Mouse (Mus musculus) liver (tissue): ENCODE measurements around the gene Nwd2.

Experiments
- DNase-seq: peaks from one replicate; pipeline ENCODE4 v3.0.0-alpha.2; 2020; ENCODE audit warnings: mixed read lengths

The Nwd2 gene

GRCm38 (mm10) chr5:63765886-63766285, 117.0 kb downstream of the Nwd2 start:
- no peak for DNase-seq

GRCm38 (mm10) chr5:63766715-63767114, 117.8 kb downstream of the Nwd2 start:
- DNase-seq = peak; percentile 53

GRCm38 (mm10) chr5:63767464-63767863, 118.6 kb downstream of the Nwd2 start:
- no peak for DNase-seq

GRCm38 (mm10) chr5:63768220-63768619, 119.3 kb downstream of the Nwd2 start:
- DNase-seq = no peak

DNA sequence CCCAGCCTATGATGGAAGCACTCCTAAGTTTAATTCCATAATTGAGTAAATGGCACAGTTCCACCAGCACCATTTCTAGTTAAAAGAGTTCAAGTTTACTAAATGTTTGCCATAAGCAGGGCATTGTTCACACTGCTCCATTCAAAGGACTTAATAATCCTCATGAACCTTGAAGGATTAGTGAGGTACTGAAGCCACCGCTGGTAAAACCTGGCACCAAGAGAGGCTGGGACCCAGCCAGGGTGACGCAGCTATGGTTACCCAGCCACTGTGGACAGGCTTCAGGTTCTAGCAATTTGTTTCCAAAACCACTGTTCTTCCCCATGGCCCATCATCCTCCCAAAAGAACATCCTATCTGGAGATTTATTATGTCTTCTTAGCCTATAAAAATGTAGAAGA, 124.1 kb downstream of the Nwd2 start:
- DNase-seq = no peak

DNA sequence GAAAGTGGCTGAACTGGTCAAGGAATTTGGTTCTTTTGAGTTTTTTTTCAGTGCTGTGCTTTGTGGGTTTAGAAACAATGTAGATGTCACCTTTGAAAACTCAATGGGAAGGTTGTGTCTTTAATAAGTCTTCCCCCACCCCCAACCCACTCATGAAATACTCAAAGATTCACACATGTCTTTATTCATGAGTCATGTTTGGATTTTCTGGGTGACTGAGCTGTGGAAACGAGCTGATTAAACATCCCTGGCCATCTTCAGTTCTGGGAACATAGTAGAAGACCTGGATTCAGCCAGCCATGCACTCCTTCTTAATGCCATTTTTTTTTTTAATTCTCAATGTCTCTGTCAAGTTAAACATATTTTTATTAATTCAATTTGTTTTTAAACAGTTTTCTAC, 124.7 kb downstream of the Nwd2 start:
- DNase-seq = no peak

- DNase-seq = peak; percentile 25
Observed at GRCm38 (mm10) chr5:63788156-63788826, 139.4 kb downstream of the Nwd2 start.

DNA sequence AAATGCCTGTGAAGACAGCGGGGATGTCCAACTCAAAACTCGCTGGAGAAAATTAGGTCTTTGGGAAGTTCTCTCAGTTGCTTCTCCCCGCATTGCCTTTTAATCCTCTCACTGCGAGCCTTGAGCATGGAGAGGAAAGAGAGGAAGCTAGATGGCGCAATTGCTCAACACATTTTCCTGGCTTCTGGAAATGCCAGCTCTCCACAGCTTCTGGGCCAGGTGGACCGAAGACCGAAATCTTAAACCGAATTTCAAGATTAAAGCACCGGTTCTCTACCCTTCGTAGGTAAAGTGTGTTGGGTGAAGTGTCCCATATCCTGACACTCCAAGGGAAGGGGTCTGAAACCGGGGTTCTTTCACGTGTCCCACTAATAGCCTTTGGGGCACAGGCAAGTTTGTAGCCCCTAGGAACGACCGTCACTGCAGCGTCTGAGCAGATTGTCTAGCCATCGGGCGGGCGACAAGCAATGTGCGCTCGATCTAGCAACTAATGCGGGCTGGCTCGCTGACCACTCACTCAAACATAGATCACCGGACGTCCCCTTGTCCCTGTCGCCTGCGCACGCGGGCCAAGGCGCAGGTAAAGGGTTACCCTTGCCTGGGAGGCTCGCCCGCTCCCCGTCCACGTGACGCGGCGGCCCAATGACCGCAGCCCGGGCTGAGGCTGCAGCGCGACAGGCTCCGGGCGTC, 163.1 kb downstream of the Nwd2 start, which contains the start of gene 0610040J01Rik:
TSS of gene 0610040J01Rik (plus strand) at position 545 of the 690 bp plus-strand sequence.
- DNase-seq = peak; percentile 60

DNA sequence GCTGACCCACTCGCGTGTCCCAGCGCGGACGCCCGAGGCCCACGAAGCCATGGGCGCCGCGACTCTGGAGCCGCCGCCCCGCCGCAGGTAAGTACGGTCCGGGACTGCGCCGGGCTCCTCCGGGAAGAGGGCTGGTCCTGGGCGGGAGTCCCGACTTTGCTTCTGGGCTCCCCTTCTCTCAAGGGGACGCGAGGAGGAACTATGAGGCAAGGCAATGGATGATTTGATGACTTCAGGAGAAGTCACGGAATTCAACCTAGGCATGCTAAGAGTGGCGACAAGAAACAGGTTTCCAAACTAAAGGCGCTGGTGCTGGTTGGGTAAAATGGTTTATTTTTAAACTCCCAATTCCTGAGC, 163.6 kb downstream of the Nwd2 start:
- DNase-seq = no peak

DNA sequence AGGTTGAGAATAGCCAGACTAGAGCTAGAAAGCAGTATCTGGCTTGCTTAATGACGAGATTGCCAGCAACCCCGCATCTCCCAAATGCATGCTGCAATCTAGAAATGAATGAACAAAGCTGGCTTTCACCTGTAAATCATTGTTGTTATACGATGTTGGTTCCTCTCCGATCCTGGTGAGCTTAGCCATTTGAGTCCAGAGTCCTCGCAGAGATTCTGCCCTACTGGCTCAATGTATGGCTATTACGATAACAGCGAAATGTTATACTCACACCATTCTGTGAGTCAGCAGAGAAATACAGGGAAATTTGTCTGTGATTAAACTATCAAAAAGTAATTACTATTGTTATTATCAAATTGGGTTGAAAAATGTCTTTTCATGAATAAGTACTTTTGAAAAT, 167.7 kb downstream of the Nwd2 start:
- no peak for DNase-seq

- DNase-seq = no peak
Observed at GRCm38 (mm10) chr5:63817270-63817669, 168.4 kb downstream of the Nwd2 start.

- no peak for DNase-seq
Observed at GRCm38 (mm10) chr5:63818975-63819374, 170.1 kb downstream of the Nwd2 start.

DNA sequence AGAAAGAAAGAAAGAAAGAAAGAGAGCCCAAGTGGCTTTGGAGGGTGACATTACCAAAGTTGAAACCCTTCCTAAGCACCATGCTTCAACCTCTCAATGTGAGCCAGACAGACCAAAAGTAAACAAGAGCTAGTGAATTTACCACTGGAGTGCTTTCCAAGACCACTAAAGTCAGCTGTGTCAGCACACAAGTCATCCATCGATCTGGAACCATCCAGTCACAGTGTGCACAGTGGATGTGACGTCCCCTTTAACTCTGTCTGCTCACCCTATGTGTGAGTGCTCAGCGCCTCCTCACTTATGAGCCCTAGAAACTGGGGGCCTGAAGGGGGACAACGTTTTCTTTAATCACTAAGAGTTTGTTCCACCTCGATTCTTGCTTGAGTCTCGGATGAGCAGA, 170.6 kb downstream of the Nwd2 start:
- DNase-seq = no peak

GRCm38 (mm10) chr5:63821176-63821575, 172.3 kb downstream of the Nwd2 start:
- DNase-seq = peak; percentile 45

DNA sequence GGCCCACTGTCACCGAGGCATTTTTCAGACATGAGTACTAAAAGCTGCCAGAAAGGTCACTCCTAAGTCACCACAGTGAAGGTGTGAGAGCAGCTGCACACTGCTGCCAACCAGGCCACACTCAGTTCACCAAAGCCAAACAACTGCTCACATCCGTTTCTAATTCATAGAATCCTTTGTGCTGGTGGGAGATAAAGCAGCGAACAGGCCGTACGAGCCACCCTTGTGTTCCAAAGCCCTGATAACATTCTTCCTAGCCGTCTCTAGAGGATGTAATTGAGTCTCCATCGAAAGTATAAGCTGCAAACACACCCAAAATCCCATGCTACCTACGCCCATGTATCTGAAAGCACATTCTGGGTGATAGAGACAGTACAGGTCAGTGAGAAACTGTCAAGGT, 173.0 kb downstream of the Nwd2 start:
- peak; percentile 30 for DNase-seq

GRCm38 (mm10) chr5:63823362-63824332, 174.7 kb downstream of the Nwd2 start:
- no peak for DNase-seq

DNA sequence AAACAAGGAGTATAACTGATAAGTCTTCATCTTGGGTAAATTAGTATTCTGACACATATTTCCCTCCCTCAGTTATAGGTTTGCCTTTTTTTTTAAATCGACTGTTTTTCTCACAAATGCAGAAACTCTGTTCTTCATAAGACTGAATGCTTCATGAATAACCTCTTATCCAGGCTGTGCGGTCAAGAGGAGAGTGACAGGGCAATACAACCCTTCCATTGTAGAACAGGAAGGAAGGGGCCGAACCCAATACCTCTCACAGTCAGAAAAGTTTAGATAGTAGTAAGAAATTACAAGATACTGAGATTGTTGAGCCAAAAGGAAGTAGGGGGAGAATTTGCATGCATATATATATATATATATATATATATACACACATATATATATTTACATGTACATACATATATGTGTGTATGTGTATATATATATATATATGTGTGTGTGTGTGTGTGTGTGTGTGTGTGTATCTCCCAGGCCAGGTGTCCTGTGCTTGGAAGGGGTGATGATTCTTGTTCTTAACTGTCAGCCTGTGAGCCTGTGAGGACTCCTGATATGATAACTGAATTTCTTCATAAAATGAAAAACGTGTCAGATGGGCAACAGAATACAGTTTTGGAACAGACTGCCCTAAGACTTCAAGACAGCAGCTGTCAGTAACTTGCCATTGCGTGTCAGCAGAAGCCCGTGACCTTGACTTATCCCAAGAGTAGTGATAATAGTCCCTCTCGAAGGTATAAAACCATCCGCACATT, 175.9 kb downstream of the Nwd2 start:
- DNase-seq = no peak

- DNase-seq = no peak
Observed at GRCm38 (mm10) chr5:63825881-63826280, 177.0 kb downstream of the Nwd2 start.

DNA sequence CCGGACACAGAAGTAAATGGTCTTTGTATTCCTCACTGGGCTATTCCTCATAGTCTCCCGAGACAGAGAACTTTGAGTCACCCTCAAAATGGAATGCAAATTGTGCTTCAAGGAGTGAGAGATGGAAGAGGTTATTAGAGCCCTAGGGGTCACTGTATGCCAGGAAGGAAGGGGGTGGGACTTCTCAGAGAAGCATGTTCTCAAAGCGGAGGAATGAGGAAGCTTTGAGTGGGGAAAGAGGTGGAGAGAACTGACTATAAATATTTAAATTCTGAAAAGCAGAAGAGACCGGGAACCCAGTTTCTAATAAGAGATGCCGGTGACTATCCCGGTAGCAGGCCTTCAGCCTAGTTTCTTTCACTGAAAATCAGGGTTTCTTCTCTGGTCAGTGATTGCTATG, 178.1 kb downstream of the Nwd2 start:
- DNase-seq = no peak

DNA sequence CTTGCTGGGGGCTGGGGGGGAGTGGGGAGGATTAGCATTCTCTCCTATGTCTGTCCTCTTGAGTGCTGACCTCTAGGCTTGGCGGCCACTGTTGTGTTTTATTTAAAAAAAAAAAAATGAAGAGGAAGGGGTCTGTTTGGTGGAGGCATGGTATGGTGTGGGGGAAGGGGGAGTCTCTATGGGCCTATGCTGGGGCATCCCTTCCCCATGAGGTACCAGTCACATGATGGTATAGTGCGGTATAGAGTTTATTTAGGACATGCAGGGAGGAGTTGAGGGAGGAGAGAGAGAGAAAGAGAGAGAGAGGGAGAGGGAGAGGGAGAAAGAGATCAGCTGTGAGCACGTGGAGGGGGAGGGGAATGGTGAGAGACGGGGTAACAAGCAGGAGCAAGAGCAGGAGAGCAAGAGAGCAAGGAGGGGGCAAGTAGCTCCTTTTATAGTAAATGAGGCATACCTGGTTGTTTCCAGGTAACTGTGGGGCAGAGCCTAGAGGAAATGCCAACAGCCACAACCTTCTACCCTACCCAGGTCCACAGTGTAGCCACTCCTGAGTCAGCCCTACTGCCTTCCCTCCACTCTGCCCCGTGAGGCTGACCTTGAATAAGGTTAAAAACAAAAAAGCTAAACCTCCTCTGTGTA, 178.6 kb downstream of the Nwd2 start:
- no peak for DNase-seq

- no peak for DNase-seq
Observed at GRCm38 (mm10) chr5:63828380-63829185, 179.7 kb downstream of the Nwd2 start.
